Mouse (Mus musculus) C3H10T1/2 (cell line): Measurements from ENCODE around the gene Gm21312. TPM values are rescaled to one million over a fixed set of nuclear protein-coding genes. Genes with fewer than 3 reads are reported as not detected.

ENCODE experiments used
- polyA plus RNA-seq, 2 experiments: library from polyadenylated mRNA; unstranded; fragments of >200 nt; fragmentation: generic; extraction: Trizol; gene quantifications; one replicate each; pipeline ENCODE4 v1.2.1; 2012; ENCODE audit warnings: missing spikeins in 2 of 2

Gene Gm21312
- not detected for polyA plus RNA-seq

DNA sequence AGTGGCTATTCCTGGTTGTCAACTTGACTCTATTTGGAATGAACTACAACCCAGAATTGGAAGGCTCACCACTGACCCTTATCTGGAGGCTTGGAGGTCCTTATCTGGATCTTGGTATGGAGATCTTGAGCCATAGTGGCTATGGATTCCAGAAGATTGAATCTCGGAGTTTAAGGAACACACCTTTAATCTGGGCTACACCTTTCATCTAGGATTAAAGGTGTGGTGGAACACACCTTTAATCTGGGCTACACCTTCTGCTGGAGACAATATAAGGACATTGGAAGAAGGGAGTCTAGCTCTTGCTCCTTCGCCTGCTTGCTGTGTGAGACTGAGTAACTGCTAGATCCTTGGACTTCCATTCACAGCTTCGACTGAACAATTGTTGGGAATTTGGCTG is at the start of gene Gm21312:
Gene Gm21312, plus strand, starts transcription at position 301 of the 400 bp plus-strand sequence.

DNA sequence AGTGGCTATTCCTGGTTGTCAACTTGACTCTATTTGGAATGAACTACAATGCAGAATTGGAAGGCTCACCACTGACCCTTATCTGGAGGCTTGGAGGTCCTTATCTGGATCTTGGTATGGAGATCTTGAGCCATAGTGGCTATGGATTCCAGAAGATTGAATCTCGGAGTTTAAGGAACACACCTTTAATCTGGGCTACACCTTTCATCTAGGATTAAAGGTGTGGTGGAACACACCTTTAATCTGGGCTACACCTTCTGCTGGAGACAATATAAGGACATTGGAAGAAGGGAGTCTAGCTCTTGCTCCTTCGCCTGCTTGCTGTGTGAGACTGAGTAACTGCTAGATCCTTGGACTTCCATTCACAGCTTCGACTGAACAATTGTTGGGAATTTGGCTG is 34.1 kb upstream of the Gm21312 start, which contains the start of gene Gm21293:
Gene Gm21293, plus strand, starts transcription at position 301 of the 400 bp plus-strand sequence.

DNA sequence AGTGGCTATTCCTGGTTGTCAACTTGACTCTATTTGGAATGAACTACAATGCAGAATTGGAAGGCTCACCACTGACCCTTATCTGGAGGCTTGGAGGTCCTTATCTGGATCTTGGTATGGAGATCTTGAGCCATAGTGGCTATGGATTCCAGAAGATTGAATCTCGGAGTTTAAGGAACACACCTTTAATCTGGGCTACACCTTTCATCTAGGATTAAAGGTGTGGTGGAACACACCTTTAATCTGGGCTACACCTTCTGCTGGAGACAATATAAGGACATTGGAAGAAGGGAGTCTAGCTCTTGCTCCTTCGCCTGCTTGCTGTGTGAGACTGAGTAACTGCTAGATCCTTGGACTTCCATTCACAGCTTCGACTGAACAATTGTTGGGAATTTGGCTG is 25.6 kb upstream of the Gm21312 start, which contains the start of gene Gm6763:
Gene Gm6763, plus strand, starts transcription at position 301 of the 400 bp plus-strand sequence.

DNA sequence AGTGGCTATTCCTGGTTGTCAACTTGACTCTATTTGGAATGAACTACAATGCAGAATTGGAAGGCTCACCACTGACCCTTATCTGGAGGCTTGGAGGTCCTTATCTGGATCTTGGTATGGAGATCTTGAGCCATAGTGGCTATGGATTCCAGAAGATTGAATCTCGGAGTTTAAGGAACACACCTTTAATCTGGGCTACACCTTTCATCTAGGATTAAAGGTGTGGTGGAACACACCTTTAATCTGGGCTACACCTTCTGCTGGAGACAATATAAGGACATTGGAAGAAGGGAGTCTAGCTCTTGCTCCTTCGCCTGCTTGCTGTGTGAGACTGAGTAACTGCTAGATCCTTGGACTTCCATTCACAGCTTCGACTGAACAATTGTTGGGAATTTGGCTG is 17.1 kb upstream of the Gm21312 start, which contains the start of gene Gm8764:
Gene Gm8764, plus strand, starts transcription at position 301 of the 400 bp plus-strand sequence.

DNA sequence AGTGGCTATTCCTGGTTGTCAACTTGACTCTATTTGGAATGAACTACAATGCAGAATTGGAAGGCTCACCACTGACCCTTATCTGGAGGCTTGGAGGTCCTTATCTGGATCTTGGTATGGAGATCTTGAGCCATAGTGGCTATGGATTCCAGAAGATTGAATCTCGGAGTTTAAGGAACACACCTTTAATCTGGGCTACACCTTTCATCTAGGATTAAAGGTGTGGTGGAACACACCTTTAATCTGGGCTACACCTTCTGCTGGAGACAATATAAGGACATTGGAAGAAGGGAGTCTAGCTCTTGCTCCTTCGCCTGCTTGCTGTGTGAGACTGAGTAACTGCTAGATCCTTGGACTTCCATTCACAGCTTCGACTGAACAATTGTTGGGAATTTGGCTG is 8.6 kb upstream of the Gm21312 start, which contains the start of gene Gm21304:
Gene Gm21304, plus strand, starts transcription at position 301 of the 400 bp plus-strand sequence.

DNA sequence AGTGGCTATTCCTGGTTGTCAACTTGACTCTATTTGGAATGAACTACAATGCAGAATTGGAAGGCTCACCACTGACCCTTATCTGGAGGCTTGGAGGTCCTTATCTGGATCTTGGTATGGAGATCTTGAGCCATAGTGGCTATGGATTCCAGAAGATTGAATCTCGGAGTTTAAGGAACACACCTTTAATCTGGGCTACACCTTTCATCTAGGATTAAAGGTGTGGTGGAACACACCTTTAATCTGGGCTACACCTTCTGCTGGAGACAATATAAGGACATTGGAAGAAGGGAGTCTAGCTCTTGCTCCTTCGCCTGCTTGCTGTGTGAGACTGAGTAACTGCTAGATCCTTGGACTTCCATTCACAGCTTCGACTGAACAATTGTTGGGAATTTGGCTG is 8.4 kb downstream of the Gm21312 start, which contains the start of gene Gm20765:
Gene Gm20765, plus strand, starts transcription at position 301 of the 400 bp plus-strand sequence.

DNA sequence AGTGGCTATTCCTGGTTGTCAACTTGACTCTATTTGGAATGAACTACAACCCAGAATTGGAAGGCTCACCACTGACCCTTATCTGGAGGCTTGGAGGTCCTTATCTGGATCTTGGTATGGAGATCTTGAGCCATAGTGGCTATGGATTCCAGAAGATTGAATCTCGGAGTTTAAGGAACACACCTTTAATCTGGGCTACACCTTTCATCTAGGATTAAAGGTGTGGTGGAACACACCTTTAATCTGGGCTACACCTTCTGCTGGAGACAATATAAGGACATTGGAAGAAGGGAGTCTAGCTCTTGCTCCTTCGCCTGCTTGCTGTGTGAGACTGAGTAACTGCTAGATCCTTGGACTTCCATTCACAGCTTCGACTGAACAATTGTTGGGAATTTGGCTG is 16.9 kb downstream of the Gm21312 start, which contains the start of gene Gm4340:
Gene Gm4340, plus strand, starts transcription at position 301 of the 400 bp plus-strand sequence.

Other genes starting within 250 kb of the Gm21312 start
- not detected for gene Gm21293, start 34.0 kb upstream of the Gm21312 start, polyA plus RNA-seq
- gene Gm6763, start 25.5 kb upstream of the Gm21312 start, polyA plus RNA-seq, result not detected
- not detected for gene Gm8764, start 17.0 kb upstream of the Gm21312 start, polyA plus RNA-seq
- not detected for gene Gm21304, start 8.5 kb upstream of the Gm21312 start, polyA plus RNA-seq
- not detected for gene Gm20765, start 8.5 kb downstream of the Gm21312 start, polyA plus RNA-seq
- under 1 TPM in 1 of 2 experiments, not detected in 1; 0.05 TPM for gene Gm4340, start 17.0 kb downstream of the Gm21312 start, polyA plus RNA-seq